Mouse (Mus musculus): ENCODE measurements around the gene Lcn5. TPM values are rescaled to one million over a fixed set of nuclear protein-coding genes. Genes with fewer than 3 reads are reported as not detected.
A peak's percentile ranks its signal among the peaks of the same experiment; 100 is the strongest.

Lcn5 gene
- polyA plus RNA-seq (2012; rRNA removed) = not detected in 2 replicates

DNA sequence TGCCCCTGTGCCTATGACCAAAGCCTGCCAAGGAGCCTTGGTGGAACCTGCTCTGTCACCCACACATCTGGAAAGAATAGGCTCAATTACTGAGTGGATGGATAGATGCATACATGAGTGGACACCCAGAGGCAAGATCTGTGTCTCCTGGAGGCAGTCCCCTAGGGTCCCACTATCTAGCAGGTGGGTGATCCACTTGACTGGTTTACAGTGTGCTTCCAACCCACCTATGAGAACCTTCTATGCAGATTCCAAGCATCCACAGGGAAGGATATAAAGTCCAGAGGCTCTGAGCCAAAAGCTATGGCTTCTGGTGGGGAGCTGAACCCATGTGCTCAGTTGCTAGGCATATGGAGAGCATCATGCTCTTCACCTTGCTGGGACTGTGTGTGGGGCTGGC is at the start of gene Lcn5:
Gene Lcn5 (plus strand): TSS at position 301 of the 400 bp plus-strand sequence.
- Histone ChIP-seq H3K36me3 (ENCODE audit: control insufficient read depth, insufficient read depth, low read length) (no peaks in the 10 kb centered on the region), H3K27ac (ENCODE audit: control insufficient read depth, insufficient read depth, low read depth, low read length) (no peak within 1 kb of the TSS), H3K4me3 (ENCODE audit: control insufficient read depth, low read depth, low read length) (no peak within 1 kb of the TSS), H3K4me1 (ENCODE audit: control insufficient read depth, insufficient read depth, low read length) (no peaks in the 10 kb centered on the region), H3K27me3 (ENCODE audit: control insufficient read depth, insufficient read depth, low read length) (no peaks in the 10 kb centered on the region)
- TF ChIP-seq POLR2A (IDR thresholded peaks at IDR 0.05; ENCODE audit: control insufficient read depth, low read depth, low read length) = no peak
- no peak for TF ChIP-seq CTCF (IDR thresholded peaks at IDR 0.05; ENCODE audit: control insufficient read depth, insufficient read depth, insufficient replicate concordance, low read depth, low read length)

DNA sequence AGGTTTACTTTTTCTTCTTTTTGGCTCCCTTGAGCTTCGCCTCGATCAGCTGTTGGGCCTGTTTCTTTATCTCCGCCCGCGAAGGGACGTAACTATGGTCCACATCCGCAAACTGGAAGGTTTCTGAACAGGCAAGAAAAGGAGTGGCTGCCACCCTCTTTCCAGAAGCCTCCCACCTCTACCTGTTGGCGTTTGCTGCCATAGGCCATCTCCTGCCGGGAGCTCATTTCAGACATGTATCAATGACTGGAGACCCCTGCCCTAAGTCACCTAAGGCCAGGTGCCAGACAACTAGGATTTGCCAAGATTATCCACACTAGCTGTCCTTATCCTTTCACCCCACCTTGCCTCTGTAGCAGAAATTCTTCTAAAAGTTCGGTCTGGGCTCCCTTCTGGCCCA is 49.1 kb upstream of the Lcn5 start:
- no peaks in the 10 kb centered on the region; the same call in none of the 2 replicates for H3K4me1 ChIP-seq (ENCODE audit: control insufficient read depth, insufficient read depth, low read length)
- no peaks in the 10 kb centered on the region for H3K27me3 ChIP-seq (ENCODE audit: control insufficient read depth, insufficient read depth, low read length)
- no peaks in the 10 kb centered on the region; the same call in 1 of the 2 replicates for H3K36me3 ChIP-seq (ENCODE audit: control insufficient read depth, insufficient read depth, low read length)
- peak overlapping the region; percentile 96 for H3K4me3 ChIP-seq (ENCODE audit: control insufficient read depth, low read depth, low read length)
- TF ChIP-seq POLR2A (IDR thresholded peaks at IDR 0.05; ENCODE audit: control insufficient read depth, low read depth, low read length) = no peak
- no peak for TF ChIP-seq CTCF (IDR thresholded peaks at IDR 0.05; ENCODE audit: control insufficient read depth, insufficient read depth, insufficient replicate concordance, low read depth, low read length)
- H3K27ac ChIP-seq (ENCODE audit: control insufficient read depth, insufficient read depth, low read depth, low read length) = peak overlapping the region; percentile 93

DNA sequence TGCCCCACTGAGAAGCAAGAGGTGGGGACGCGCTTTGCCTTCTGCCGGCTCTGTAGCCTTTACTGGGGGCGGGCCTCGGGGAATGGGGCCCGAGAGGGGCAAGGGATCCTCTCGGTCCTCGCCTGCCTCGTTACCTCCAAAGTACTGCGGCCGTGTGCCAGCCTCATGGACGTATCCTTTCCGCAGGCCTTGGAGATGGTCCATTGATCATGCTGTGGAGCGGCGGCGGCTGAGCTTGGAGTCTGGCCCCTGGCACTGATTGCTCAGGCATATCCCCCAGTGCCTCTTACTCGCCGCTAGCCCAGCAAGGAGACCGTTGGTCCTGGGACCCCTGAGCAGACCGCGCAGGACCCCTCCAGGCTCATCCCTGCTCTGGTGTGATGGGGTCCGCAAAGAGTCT is 41.4 kb upstream of the Lcn5 start:
- H3K27me3 ChIP-seq (ENCODE audit: control insufficient read depth, insufficient read depth, low read length) = no peaks in the 10 kb centered on the region
- H3K36me3 ChIP-seq (ENCODE audit: control insufficient read depth, insufficient read depth, low read length) = no peaks in the 10 kb centered on the region; the same call in 1 of the 2 replicates
- H3K4me1 ChIP-seq (ENCODE audit: control insufficient read depth, insufficient read depth, low read length) = peaks cover 12% of the 10 kb centered on the region
- H3K27ac ChIP-seq (ENCODE audit: control insufficient read depth, insufficient read depth, low read depth, low read length) = no peak overlapping the region; the same call in 1 of the 2 replicates
- peak overlapping the region; percentile 82 for H3K4me3 ChIP-seq (ENCODE audit: control insufficient read depth, low read depth, low read length)
- TF ChIP-seq CTCF (IDR thresholded peaks at IDR 0.05; ENCODE audit: control insufficient read depth, insufficient read depth, insufficient replicate concordance, low read depth, low read length) (no peak), POLR2A (IDR thresholded peaks at IDR 0.05; ENCODE audit: control insufficient read depth, low read depth, low read length) (no peak)

DNA sequence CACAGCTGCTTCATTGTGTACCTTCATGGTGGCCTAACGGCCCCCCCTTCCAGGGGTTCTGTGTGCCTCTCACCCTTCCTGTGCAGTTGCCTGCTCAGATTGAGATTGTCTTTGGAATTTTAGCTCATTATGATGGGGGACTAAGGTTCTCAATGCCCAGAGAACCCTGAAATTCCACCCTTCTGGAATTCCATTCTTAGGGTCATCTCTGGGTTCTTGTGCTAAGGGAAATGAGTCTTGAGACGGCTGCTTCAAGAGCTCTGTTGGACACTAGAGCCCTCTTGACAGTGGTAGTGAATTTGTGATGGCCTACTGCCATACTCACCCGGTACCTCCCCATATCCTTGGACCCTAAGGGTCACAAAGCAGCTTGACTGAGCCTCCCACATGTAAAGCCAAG is 40.2 kb upstream of the Lcn5 start, which contains the start of gene Ccdc183:
Gene Ccdc183 (minus strand): TSS at position 101 of the 400 bp plus-strand sequence.
- Histone ChIP-seq H3K4me3 (ENCODE audit: control insufficient read depth, low read depth, low read length) (peak within 1 kb of the TSS; percentile 87), H3K27me3 (ENCODE audit: control insufficient read depth, insufficient read depth, low read length) (no peaks in the 10 kb centered on the region), H3K4me1 (ENCODE audit: control insufficient read depth, insufficient read depth, low read length) (peaks cover 18% of the 10 kb centered on the region), H3K27ac (ENCODE audit: control insufficient read depth, insufficient read depth, low read depth, low read length) (peak within 1 kb of the TSS; percentile 5; the same call in 1 of the 2 replicates), H3K36me3 (ENCODE audit: control insufficient read depth, insufficient read depth, low read length) (no peaks in the 10 kb centered on the region)
- TF ChIP-seq POLR2A (IDR thresholded peaks at IDR 0.05; ENCODE audit: control insufficient read depth, low read depth, low read length) = 0 out of 2 replicates have a peak, but pooled peaks have one; percentile 21
- no peak for TF ChIP-seq CTCF (IDR thresholded peaks at IDR 0.05; ENCODE audit: control insufficient read depth, insufficient read depth, insufficient replicate concordance, low read depth, low read length)

DNA sequence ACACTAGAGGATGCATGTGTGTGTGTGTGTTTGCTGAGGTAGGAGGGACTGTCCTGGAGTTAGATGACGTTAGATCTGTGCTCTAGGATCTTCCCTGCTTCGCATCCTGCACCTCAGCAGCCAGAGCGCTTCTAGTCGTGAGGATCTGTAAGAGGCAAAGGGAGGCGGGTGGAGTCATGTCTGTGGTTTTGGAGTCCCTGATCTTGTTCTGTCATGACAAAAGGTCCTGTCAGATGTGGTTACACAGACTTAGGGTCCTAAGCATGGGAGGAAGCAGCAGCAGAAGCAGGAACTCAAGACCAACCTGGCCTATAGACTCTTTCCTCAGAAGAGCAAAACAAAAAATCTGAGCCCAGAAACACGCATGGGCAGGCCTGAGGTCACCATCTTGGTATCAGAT is 37.4 kb upstream of the Lcn5 start:
- H3K36me3 ChIP-seq (ENCODE audit: control insufficient read depth, insufficient read depth, low read length) = no peaks in the 10 kb centered on the region
- H3K27me3 ChIP-seq (ENCODE audit: control insufficient read depth, insufficient read depth, low read length) = no peaks in the 10 kb centered on the region
- H3K4me3 ChIP-seq (ENCODE audit: control insufficient read depth, low read depth, low read length) = peak overlapping the region; percentile 87
- no peak overlapping the region for H3K27ac ChIP-seq (ENCODE audit: control insufficient read depth, insufficient read depth, low read depth, low read length)
- peaks cover 18% of the 10 kb centered on the region for H3K4me1 ChIP-seq (ENCODE audit: control insufficient read depth, insufficient read depth, low read length)
- no peak for TF ChIP-seq POLR2A (IDR thresholded peaks at IDR 0.05; ENCODE audit: control insufficient read depth, low read depth, low read length)
- no peak for TF ChIP-seq CTCF (IDR thresholded peaks at IDR 0.05; ENCODE audit: control insufficient read depth, insufficient read depth, insufficient replicate concordance, low read depth, low read length)

DNA sequence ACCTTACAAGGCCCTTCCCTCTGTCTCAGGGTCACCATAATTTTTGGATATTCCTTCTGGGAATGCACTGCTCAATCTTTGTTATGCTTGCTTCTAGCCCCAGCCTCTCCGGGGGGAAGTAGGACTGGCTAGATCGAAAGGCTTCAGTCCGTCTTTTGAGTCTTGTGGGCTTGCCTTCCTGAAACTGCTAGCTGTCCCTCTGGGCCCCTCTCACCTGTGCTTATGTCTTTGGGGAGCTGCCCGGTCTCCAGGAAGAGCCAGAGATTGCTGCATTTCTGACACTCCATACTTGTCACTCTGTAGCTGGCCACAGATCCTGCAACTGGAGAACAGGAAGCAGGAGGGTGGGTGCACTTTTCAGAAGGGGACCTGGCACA is 36.9 kb upstream of the Lcn5 start:
- Histone ChIP-seq H3K27ac (ENCODE audit: control insufficient read depth, insufficient read depth, low read depth, low read length) (no peak overlapping the region), H3K36me3 (ENCODE audit: control insufficient read depth, insufficient read depth, low read length) (no peaks in the 10 kb centered on the region), H3K4me1 (ENCODE audit: control insufficient read depth, insufficient read depth, low read length) (peaks cover 16% of the 10 kb centered on the region), H3K4me3 (ENCODE audit: control insufficient read depth, low read depth, low read length) (peak overlapping the region; percentile 87), H3K27me3 (ENCODE audit: control insufficient read depth, insufficient read depth, low read length) (no peaks in the 10 kb centered on the region)
- TF ChIP-seq CTCF (IDR thresholded peaks at IDR 0.05; ENCODE audit: control insufficient read depth, insufficient read depth, insufficient replicate concordance, low read depth, low read length) (no peak), POLR2A (IDR thresholded peaks at IDR 0.05; ENCODE audit: control insufficient read depth, low read depth, low read length) (no peak)

DNA sequence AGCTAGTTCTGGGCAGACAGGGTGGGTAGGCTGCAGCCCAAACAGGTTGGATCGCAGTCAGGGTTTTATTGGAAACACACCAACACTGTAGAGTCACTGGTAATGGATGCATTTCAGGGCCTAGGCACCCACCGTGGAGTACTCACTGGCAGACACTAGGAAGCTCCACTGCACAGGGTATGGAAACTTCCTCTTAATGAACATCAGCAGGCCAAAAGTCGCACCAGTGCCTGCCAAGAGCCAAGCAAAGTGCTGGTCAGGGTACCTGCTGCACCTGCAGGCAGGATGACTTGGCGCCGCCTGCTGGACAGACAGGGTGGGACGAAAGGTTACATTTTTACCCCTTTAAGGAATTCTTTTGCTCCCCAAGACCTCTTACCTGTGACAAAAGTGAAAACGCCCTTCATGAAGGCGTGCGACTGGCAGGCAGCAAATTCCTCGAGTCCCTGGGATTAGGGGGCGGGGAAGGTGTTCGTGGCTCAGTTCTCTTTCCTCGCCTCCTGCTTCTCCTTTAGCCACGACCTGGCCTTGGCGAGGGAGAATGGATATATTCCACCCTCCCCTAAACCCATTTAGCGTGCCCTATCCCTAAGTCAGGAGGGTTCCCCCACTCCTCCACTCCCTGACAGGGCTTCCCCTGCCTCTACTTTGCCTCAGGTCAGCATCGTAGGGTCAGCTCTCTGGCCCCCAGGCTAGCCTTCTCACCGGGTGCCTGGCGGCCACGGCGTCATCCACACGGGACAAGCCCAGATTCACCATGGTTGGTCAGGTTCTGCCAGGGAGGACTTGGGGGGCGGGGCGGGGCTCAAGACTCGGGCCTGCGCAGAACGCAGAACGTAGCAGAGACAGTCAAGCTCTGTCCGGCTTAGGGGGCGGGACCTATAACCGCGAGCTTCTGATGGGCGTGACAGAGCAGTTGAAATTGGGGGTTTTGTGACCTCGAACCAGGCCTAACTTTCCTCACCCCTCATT is 36.2 kb upstream of the Lcn5 start, which contains the start of gene Tmem141:
Gene Tmem141 (minus strand): TSS at position 777 of the 972 bp plus-strand sequence.
- Histone ChIP-seq H3K4me1 (ENCODE audit: control insufficient read depth, insufficient read depth, low read length) (peaks cover 13% of the 10 kb centered on the region), H3K36me3 (ENCODE audit: control insufficient read depth, insufficient read depth, low read length) (no peaks in the 10 kb centered on the region), H3K4me3 (ENCODE audit: control insufficient read depth, low read depth, low read length) (peak within 1 kb of the TSS; percentile 87), H3K27me3 (ENCODE audit: control insufficient read depth, insufficient read depth, low read length) (no peaks in the 10 kb centered on the region), H3K27ac (ENCODE audit: control insufficient read depth, insufficient read depth, low read depth, low read length) (peak within 1 kb of the TSS; percentile 83)
- peak; percentile 62; the same call in 1 of the 2 replicates for TF ChIP-seq CTCF (IDR thresholded peaks at IDR 0.05; ENCODE audit: control insufficient read depth, insufficient read depth, insufficient replicate concordance, low read depth, low read length)
- TF ChIP-seq POLR2A (IDR thresholded peaks at IDR 0.05; ENCODE audit: control insufficient read depth, low read depth, low read length) = peak; percentile 38; the same call in 1 of the 2 replicates

Data from testis, adult 2 months (tissue).